9 mouse cellular contexts compared by ENCODE assay signal in genomic region chr15:63484217-63484887, GRCm38 (mm10).
A peak's percentile ranks its signal among the peaks of the same experiment; 100 is the strongest.
DNase-seq lines count a peak whose midpoint lies in the region; ATAC-seq lines count a peak whose summit lies in the region.
"Had no signal": no experiment of that assay in that cellular context is flagged by ENCODE, and none has a peak within 500 bp of the region (broad histone marks: within the 10 kb centered on the region; RNA-seq: fewer than 3 reads in every experiment).

No protein-coding gene starts in this region.

- peak overlapping the region; percentile 32 for H3K4me2 ChIP-seq in heart, embryonic 11.5 days
- peak overlapping the region; percentile 13; the same call in 1 of the 2 replicates for H3K4me2 ChIP-seq in kidney, embryonic 16.5 days (replicated peaks; ENCODE audit: low read depth, low read length)

- 20% methylated on average over 4 of the region's 4 CpGs for WGBS in heart, embryonic 11.5 days (ENCODE audit: insufficient replicate concordance)
- WGBS in kidney, embryonic 16.5 days = 4% methylated on average over 4 of the region's 4 CpGs
- 55% methylated on average over 4 of the region's 4 CpGs for WGBS in hindbrain, embryonic 10.5 days

- peak; percentile 65; the same call in 1 of the 2 replicates for ATAC-seq in heart, embryonic 11.5 days (replicated peaks; ENCODE audit: insufficient number of reproducible peaks, low FRiP score, low TSS enrichment)
- peak; percentile 96 for ATAC-seq in kidney, embryonic 16.5 days (ENCODE audit: low FRiP score, low TSS enrichment)
- no peak for ATAC-seq in megakaryocyte, adult 5-6 weeks (ENCODE audit: poor library complexity, severe bottlenecking)

- H3K4me1 ChIP-seq in heart, embryonic 11.5 days (ENCODE audit: control insufficient read depth, insufficient read depth, low read length) = peaks cover 3% of the 10 kb centered on the region; the same call in 1 of the 2 replicates
- peaks cover 14% of the 10 kb centered on the region for H3K4me1 ChIP-seq in kidney, embryonic 16.5 days (ENCODE audit: insufficient read depth, low read length)
- no peaks in the 10 kb centered on the region for H3K4me1 ChIP-seq in hindbrain, embryonic 10.5 days (replicated peaks)

- peak; percentile 62 for DNase-seq in 3T3-L1 (ENCODE audit: low read depth, low spot score)
- DNase-seq in Muller cell, postnatal 12 days (ENCODE audit: inconsistent ontology term) = peak; percentile 39
- DNase-seq in frontal cortex, postnatal 25 days (ENCODE audit: low spot score in 2 of 2) = no peak
- DNase-seq in layer of hippocampus, postnatal 10 days (ENCODE audit: low spot score in 2 of 2) = no peak
- no peak for DNase-seq in hindbrain, embryonic 10.5 days (ENCODE audit: low spot score)

- peak overlapping the region; percentile 75; the same call in 1 of the 2 replicates for H3K27ac ChIP-seq in heart, embryonic 11.5 days (ENCODE audit: low read depth, low read length)
- peak overlapping the region; percentile 63 for H3K27ac ChIP-seq in kidney, embryonic 16.5 days (ENCODE audit: low read length)
- no peak overlapping the region for H3K27ac ChIP-seq in hindbrain, embryonic 10.5 days
- H3K27ac ChIP-seq: liver, embryonic 14.5 days had no signal

- no peak overlapping the region for H3K9ac ChIP-seq in heart, embryonic 11.5 days (ENCODE audit: low read depth, low read length)
- no peak overlapping the region for H3K9ac ChIP-seq in kidney, embryonic 16.5 days (replicated peaks; ENCODE audit: low read length)
- H3K9ac ChIP-seq: liver, embryonic 14.5 days had no signal

- no peaks in the 10 kb centered on the region for H3K27me3 ChIP-seq in heart, embryonic 11.5 days (ENCODE audit: control insufficient read depth, insufficient read depth, low read length)
- H3K27me3 ChIP-seq in kidney, embryonic 16.5 days (ENCODE audit: insufficient read depth, low read length) = no peaks in the 10 kb centered on the region
- no peaks in the 10 kb centered on the region for H3K27me3 ChIP-seq in hindbrain, embryonic 10.5 days (ENCODE audit: insufficient read depth, poor library complexity, severe bottlenecking)

- H3K4me3 ChIP-seq in heart, embryonic 11.5 days (ENCODE audit: low read depth, low read length) = no peak overlapping the region
- H3K4me3 ChIP-seq in kidney, embryonic 16.5 days (ENCODE audit: low read length) = no peak overlapping the region
- no peak overlapping the region for H3K4me3 ChIP-seq in hindbrain, embryonic 10.5 days

- no peaks in the 10 kb centered on the region for H3K9me3 ChIP-seq in heart, embryonic 11.5 days (replicated peaks; ENCODE audit: control insufficient read depth, low read length)
- no peaks in the 10 kb centered on the region for H3K9me3 ChIP-seq in kidney, embryonic 16.5 days (ENCODE audit: low read length)
- no peaks in the 10 kb centered on the region for H3K9me3 ChIP-seq in hindbrain, embryonic 10.5 days

- no peaks in the 10 kb centered on the region for H3K36me3 ChIP-seq in heart, embryonic 11.5 days (ENCODE audit: control insufficient read depth, insufficient read depth, low read length)
- H3K36me3 ChIP-seq in kidney, embryonic 16.5 days (ENCODE audit: insufficient read depth, low read length) = no peaks in the 10 kb centered on the region
- H3K36me3 ChIP-seq in hindbrain, embryonic 10.5 days = no peaks in the 10 kb centered on the region

Comparison
In these comparisons a context has a peak if more than half of its experiments do, and no peak if none do; other contexts are left out.
1. DNase-seq: peak in 3T3-L1 (single experiment) and Muller cell, postnatal 12 days (single experiment); none in frontal cortex, postnatal 25 days (0 of 2), layer of hippocampus, postnatal 10 days (0 of 2) and hindbrain, embryonic 10.5 days (single experiment).